Mouse (Mus musculus) liver, postnatal 0 days (tissue): ENCODE data around the gene Ccr1l1. TPM values are rescaled to one million over a fixed set of nuclear protein-coding genes. Genes with fewer than 3 reads are reported as not detected.
A peak's percentile ranks its signal among the peaks of the same experiment; 100 is the strongest.
"Not testable (repeated sequence)": the region's sequence is repeated elsewhere in the genome, so short reads cannot be mapped to it uniquely, and the experiment has no call there.

Experiments
- ATAC-seq: fragments of 200-750 bp; cut with Nextera tagmentation; 2 replicates; pipeline ENCODE4 v1.8.0; 2017; ENCODE audit warnings: mild to moderate bottlenecking, moderate library complexity
- DNase-seq: peaks from one replicate; pipeline ENCODE4 v3.0.0-alpha.2; 2016
- H3K27ac ChIP-seq: fragments of 300-500 bp; sonication (generic); 2 replicates; pipeline ENCODE4 v1.5.1; 2014; ENCODE audit warnings: antibody characterized with exemption, moderate library complexity, mild to moderate bottlenecking, low read depth
- H3K27me3 ChIP-seq: fragments of 300-500 bp; sonication (generic); 2 replicates; pipeline ENCODE4 v1.6.1; 2014; ENCODE audit warnings: low read length, control low read depth, mixed read lengths; ENCODE audit not compliant: insufficient read depth
- H3K36me3 ChIP-seq: fragments of 300-500 bp; sonication (generic); replicated peaks from 2 replicates; pipeline ENCODE4 v1.6.1; 2014; ENCODE audit warnings: mild to moderate bottlenecking, control low read depth, low read length, moderate library complexity, mixed read lengths; ENCODE audit not compliant: insufficient read depth
- H3K4me1 ChIP-seq: fragments of 300-500 bp; sonication (generic); 2 replicates; pipeline ENCODE4 v1.6.1; 2014; ENCODE audit warnings: antibody characterized with exemption, mild to moderate bottlenecking, control low read depth; ENCODE audit not compliant: insufficient read depth
- H3K4me2 ChIP-seq: fragments of 300-500 bp; sonication (generic); 2 replicates; pipeline ENCODE4 v1.6.1; 2014; ENCODE audit warnings: low read depth, mild to moderate bottlenecking, low read length, moderate library complexity, mixed read lengths
- H3K4me3 ChIP-seq: fragments of 300-500 bp; sonication (generic); 2 replicates; pipeline ENCODE4 v1.5.1; 2014; ENCODE audit warnings: low read depth, low read length
- H3K9ac ChIP-seq: fragments of 300-500 bp; sonication (generic); replicated peaks from 2 replicates; pipeline ENCODE4 v1.6.1; 2014; ENCODE audit warnings: mild to moderate bottlenecking, moderate library complexity
- H3K9me3 ChIP-seq: fragments of 300-500 bp; sonication (generic); 2 replicates; pipeline ENCODE4 v1.6.1; 2016; ENCODE audit warnings: mild to moderate bottlenecking, control low read depth, low read length, mixed read lengths
- CTCF ChIP-seq: sonication (generic); IDR thresholded peaks from 2 replicates; pipeline ENCODE4 v1.5.1; 2016; ENCODE audit warnings: antibody characterized with exemption, low read depth
- EP300 ChIP-seq: IDR thresholded peaks from 2 replicates; pipeline ENCODE4 v1.6.1; 2016; ENCODE audit warnings: antibody characterized with exemption, low read depth, mild to moderate bottlenecking
- WGBS: fragments of 180-500 bp; shearing (Covaris S2); extraction: QIAGEN DNeasy Blood & Tissue Kit; methylation state at CpG from one replicate; pipeline ENCODE4 v1.1.7; 2014; ENCODE audit not compliant: insufficient replicate concordance; 5-methylcytosine and 5-hydroxymethylcytosine counted together
- polyA plus RNA-seq: library from polyadenylated mRNA; unstranded; fragments of >200 nt; fragmentation: Nextera tagmentation; extraction: Ambion mirVana; gene quantifications from 2 replicates; pipeline ENCODE4 v1.2.1, GENCODE M21; 2015

Gene Ccr1l1
- polyA plus RNA-seq, 1 experiment from 2014 or later, result not detected

DNA sequence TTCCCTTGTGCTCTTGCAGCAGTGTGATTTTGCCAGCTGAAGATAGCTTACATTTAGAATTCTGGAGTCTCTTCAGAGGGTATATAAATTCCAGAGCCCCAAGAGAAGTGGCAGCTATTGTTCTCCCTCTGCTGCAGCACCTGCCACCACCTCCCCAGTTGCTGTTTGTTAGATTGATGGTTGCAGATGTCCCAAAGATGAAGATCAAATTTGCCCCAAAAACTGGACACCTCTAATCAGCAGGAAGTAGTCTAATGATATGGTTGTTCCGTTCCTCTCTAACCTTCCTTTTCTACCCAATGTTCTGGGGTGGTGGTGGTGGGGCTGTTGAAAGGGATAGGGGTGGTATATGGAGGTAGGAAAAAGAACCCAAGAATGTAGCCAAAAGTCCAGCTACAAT, 4.5 kb upstream of the Ccr1l1 start:
- DNase-seq (no peak), ATAC-seq (no peak)
- H3K27me3 ChIP-seq, result no peaks in the 10 kb centered on the region
- no peak overlapping the region for H3K9ac ChIP-seq
- TF ChIP-seq EP300, result no peak
- TF ChIP-seq CTCF, result no peak
- H3K9me3 ChIP-seq, result no peaks in the 10 kb centered on the region
- no peak overlapping the region for H3K4me3 ChIP-seq
- no peak overlapping the region for H3K4me2 ChIP-seq
- H3K27ac ChIP-seq, result no peak overlapping the region
- H3K36me3 ChIP-seq, result no peaks in the 10 kb centered on the region
- WGBS, result 55% methylated on average over 1 of the region's 1 CpGs
- H3K4me1 ChIP-seq, result peaks cover 2% of the 10 kb centered on the region; the same call in 1 of the 2 replicates

DNA sequence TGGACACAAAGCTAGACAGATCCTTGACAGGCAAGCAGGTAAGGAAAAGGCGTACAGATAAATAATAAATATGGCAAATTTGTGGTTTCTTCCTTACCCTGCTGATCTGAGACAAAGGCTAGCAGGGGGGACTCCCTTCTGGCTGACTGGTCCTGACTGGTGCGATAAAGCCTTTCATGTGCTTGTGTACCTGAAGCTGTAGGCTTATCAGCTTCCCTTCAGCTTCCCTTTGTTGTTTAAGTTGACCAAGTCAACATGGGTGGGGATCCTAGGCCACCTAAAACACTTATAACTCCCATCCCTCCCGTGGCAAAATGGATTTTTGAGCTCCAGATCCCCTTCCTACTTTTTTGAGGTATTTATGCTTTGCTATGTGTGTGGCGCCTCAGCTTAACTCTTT, 3.7 kb upstream of the Ccr1l1 start:
- H3K27ac ChIP-seq, result no peak overlapping the region
- no peaks in the 10 kb centered on the region for H3K9me3 ChIP-seq
- DNase-seq (no peak), ATAC-seq (peak; percentile 58)
- H3K4me2 ChIP-seq, result no peak overlapping the region
- TF ChIP-seq EP300 (peak; percentile 77), CTCF (no peak)
- no peaks in the 10 kb centered on the region for H3K36me3 ChIP-seq
- peaks cover 2% of the 10 kb centered on the region; the same call in 1 of the 2 replicates for H3K4me1 ChIP-seq
- H3K9ac ChIP-seq, result no peak overlapping the region
- 43% methylated on average over 4 of the region's 4 CpGs for WGBS
- no peaks in the 10 kb centered on the region for H3K27me3 ChIP-seq
- no peak overlapping the region for H3K4me3 ChIP-seq

GRCm38 (mm10) chr9:123980858-123981475, 2.8 kb upstream of the Ccr1l1 start:
- not testable (repeated sequence) for H3K4me3 ChIP-seq, H3K9me3 ChIP-seq, H3K36me3 ChIP-seq, H3K4me1 ChIP-seq, DNase-seq, H3K27me3 ChIP-seq, H3K27ac ChIP-seq, H3K9ac ChIP-seq, H3K4me2 ChIP-seq
- no CpG with 5 or more reads among the region's 3 CpGs for WGBS
- peak; percentile 72 for ATAC-seq

DNA sequence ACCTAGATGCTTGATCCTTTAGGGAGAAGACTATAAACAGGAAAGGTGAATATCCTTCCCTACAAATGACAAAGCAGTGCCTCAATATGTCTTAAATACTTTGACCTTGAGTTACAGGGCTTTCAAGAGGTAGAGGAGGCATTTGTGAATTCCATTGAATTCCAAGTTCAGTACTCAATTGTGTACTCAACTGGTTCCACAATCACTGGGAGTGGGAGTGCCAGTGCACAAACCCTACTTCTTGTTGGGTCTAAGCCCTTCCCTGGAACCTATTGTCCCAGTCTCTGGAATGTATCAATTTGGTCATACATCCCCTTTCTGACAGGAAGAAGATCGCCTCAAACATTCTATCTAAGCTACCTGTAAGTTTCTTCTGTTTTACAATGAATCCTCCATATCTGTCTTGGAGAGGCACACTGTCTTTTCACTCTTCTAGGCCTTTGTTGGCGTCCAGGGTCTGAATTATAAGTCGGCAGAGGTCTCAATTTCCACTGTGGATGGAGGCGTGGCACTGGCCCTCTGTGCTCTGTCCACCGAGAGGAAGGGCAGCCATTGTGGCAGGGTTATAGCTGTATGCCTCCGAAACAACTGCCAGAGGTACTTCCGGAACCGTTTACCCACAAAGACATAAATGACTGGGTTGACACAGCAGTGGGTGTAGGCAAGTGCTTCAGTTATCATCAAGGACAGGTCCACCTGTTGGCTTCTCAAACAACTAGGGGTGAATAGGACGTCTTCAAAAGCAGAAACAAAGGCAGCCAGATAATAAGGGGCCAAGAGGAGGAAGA, 1.1 kb downstream of the Ccr1l1 start:
- WGBS, result 69% methylated on average over 9 of the region's 9 CpGs
- Histone ChIP-seq H3K36me3 (no peaks in the 10 kb centered on the region), H3K27me3 (no peaks in the 10 kb centered on the region), H3K4me2 (no peak overlapping the region), H3K9me3 (no peaks in the 10 kb centered on the region), H3K4me1 (no peaks in the 10 kb centered on the region; the same call in 1 of the 2 replicates), H3K27ac (no peak overlapping the region), H3K9ac (no peak overlapping the region), H3K4me3 (no peak overlapping the region)
- TF ChIP-seq EP300 (no peak), CTCF (no peak)
- DNase-seq (no peak), ATAC-seq (no peak)

DNA sequence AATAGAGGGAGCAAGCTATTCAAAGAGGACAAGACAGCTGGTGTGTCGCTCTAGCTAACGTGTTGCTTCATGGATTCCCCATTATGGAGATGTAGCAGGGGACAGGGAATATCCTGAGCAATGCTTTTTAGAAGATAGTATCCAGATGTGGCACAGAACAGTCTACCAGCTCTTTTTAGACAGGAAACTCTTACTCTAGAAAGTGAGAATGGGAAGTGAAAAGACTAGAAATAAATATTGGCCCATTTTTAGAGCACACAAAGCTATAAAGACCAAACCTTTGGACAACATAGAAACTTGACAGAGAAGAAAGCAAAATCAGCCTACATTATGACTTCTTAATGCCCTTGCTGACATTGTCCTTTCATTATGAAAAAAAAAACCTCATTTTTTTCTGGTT, 2.6 kb downstream of the Ccr1l1 start:
- H3K9me3 ChIP-seq, result no peaks in the 10 kb centered on the region
- no peaks in the 10 kb centered on the region for H3K4me1 ChIP-seq
- DNase-seq (no peak), ATAC-seq (no peak)
- H3K4me2 ChIP-seq, result no peak overlapping the region
- H3K36me3 ChIP-seq, result no peaks in the 10 kb centered on the region
- H3K4me3 ChIP-seq, result no peak overlapping the region
- TF ChIP-seq CTCF, result no peak
- TF ChIP-seq EP300, result no peak
- WGBS, result 72% methylated on average over 2 of the region's 2 CpGs
- H3K27ac ChIP-seq, result no peak overlapping the region
- H3K27me3 ChIP-seq, result no peaks in the 10 kb centered on the region
- no peak overlapping the region for H3K9ac ChIP-seq

DNA sequence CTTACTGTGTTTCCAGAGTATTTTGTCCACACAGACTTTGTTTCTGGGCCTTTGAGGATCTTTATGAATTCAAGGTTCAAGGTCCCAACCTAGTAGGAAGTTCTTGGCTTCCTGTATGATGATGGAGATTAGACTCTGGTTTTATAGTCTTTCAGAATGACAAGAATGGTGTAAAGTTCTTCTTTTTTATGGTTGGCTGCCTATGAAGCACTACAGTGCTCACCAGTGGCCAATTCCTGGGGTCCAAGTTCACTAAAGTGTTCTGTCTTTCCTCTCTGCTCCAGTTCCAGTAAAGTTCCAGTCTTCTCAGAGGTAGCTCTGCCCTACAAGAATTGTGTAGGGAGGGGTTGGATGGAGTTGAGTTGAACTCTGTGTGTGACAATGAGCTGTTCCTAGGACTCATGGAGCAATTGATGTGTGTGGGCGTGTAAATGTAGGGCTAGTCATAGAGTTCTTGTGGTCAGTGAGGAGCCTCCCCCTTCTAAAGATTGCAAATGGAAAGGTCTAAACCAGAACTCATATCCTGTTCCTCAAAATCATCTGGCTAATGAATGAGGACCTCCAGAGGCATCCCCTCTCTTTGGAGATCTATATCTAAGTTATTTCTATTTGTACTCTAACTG, 9.8 kb downstream of the Ccr1l1 start, which contains the start of gene Ccr1:
Gene Ccr1, minus strand, starts transcription at position 403 of the 623 bp plus-strand sequence.
- no peaks in the 10 kb centered on the region for H3K4me1 ChIP-seq
- no peaks in the 10 kb centered on the region for H3K9me3 ChIP-seq
- H3K9ac ChIP-seq, result no peak within 1 kb of the TSS
- H3K27ac ChIP-seq, result peak within 1 kb of the TSS; percentile 50; the same call in 1 of the 2 replicates
- H3K4me3 ChIP-seq, result peak within 1 kb of the TSS; percentile 23
- 57% methylated on average over 1 of the region's 1 CpGs for WGBS
- DNase-seq (no peak), ATAC-seq (peak; percentile 52)
- no peak within 1 kb of the TSS; the same call in 1 of the 2 replicates for H3K4me2 ChIP-seq
- H3K27me3 ChIP-seq, result no peaks in the 10 kb centered on the region
- H3K36me3 ChIP-seq, result no peaks in the 10 kb centered on the region
- TF ChIP-seq EP300 (0 out of 2 replicates have a peak, but pooled peaks have one; percentile 10), CTCF (no peak)

DNA sequence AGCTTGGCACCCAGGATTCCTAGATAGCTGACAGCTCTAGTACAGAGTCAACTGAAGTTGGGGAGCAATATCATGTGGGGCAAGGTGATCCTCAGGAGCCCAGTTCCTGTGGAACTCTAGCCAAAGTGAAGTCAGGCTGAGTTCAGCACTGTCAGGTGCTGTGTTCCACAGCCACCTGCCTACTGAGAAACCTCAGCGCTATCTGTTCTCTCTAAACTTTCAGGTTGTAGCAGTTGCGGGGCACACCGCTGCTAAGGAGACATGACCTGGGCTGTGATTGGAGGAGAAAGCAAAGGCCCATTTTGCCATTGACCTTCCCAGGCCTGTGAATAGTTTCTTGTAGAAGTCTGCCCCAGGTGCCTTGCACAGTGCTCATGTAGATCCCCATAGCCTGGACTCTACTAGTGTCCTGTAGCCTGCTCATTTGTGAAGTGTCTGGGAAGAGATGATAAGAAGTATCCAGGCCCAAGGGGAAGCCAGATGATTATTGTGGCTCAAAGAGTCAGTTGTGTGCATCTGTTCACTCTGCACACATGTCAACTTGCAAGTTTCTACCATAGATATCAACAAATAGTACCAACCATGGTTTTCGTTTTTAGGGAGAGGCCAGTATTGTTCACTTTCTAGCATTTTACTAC, 11.2 kb downstream of the Ccr1l1 start:
- H3K27ac ChIP-seq, result 0 out of 2 replicates have a peak overlapping the region, but pooled peaks have one; percentile 24
- not testable (repeated sequence) for H3K4me1 ChIP-seq, H3K27me3 ChIP-seq, H3K9me3 ChIP-seq, H3K9ac ChIP-seq, H3K36me3 ChIP-seq, DNase-seq
- 35% methylated on average over 1 of the region's 4 CpGs for WGBS
- peak overlapping the region; percentile 23 for H3K4me3 ChIP-seq
- peak overlapping the region; percentile 32; the same call in 1 of the 2 replicates for H3K4me2 ChIP-seq
- ATAC-seq, result peak; percentile 70
